Mouse (Mus musculus) cortical plate, adult 2 months (tissue): ENCODE results near the gene Spata25.

Source experiments
- CTCF ChIP-seq: fragments of 200-500 bp; IDR thresholded peaks from 2 replicates; pipeline ENCODE4 v1.5.1; 2011; ENCODE audit warnings: mild to moderate bottlenecking, control low read depth, low read length; ENCODE audit not compliant: insufficient read depth; ENCODE audit errors: extremely low read depth
- POLR2A ChIP-seq: fragments of 200-500 bp; IDR thresholded peaks from 2 replicates; pipeline ENCODE4 v1.6.1; 2011; ENCODE audit warnings: mild to moderate bottlenecking, low read length, control low read depth; ENCODE audit not compliant: insufficient read depth; ENCODE audit errors: extremely low read depth

GRCm38 (mm10) chr2:164787779-164788178, 40.6 kb downstream of the Spata25 start:
- TF ChIP-seq CTCF, result no peak
- TF ChIP-seq POLR2A, result no peak
